Mouse (Mus musculus) c-Kit-positive CD71-negative TER-119-negative erythroid progenitor cells, embryonic 14.5 days (primary cell): Measurements from ENCODE around the gene Gm21190.
"Not testable (repeated sequence)": the region's sequence is repeated elsewhere in the genome, so short reads cannot be mapped to it uniquely, and the experiment has no call there.

Source experiments
- DNase-seq: peaks from one replicate; pipeline ENCODE4 v3.0.0-alpha.2; 2013; ENCODE audit warnings: low read depth

Gm21190 gene

DNA sequence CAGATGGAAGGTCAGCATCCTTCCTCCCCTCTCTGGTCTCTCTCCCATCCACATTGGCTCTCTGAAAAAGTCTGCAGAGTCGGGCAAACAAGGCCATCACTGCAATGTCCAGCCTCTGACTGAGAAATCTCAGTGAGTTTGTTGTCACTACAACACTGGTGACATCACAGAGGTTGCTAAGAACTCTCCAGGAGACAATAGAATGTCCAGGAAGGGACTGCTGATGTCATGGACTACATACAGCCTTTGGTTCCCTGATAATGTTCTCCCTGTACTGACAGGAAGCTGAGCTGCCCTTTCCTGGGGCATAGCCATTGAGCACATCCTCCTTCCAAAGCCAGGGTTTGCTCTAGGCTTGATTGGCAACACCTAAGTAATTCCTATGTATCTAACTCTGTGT is at the start of gene Gm21190:
TSS of gene Gm21190 (minus strand) at position 101 of the 400 bp plus-strand sequence.
- DNase-seq = not testable (repeated sequence)

DNA sequence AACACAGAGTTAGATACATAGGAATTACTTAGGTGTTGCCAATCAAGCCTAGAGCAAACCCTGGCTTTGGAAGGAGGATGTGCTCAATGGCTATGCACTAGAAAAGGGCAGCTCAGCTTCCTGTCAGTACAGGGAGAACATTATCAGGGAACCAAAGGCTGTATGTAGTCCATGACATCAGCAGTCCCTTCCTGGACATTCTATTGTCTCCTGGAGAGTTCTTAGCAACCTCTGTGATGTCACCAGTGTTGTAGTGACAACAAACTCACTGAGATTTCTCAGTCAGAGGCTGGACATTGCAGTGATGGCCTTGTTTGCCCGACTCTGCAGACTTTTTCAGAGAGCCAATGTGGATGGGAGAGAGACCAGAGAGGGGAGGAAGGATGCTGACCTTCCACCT is 48.0 kb upstream of the Gm21190 start, which contains the start of gene Gm21083:
TSS of gene Gm21083 (plus strand) at position 301 of the 400 bp plus-strand sequence.
- not testable (repeated sequence) for DNase-seq

DNA sequence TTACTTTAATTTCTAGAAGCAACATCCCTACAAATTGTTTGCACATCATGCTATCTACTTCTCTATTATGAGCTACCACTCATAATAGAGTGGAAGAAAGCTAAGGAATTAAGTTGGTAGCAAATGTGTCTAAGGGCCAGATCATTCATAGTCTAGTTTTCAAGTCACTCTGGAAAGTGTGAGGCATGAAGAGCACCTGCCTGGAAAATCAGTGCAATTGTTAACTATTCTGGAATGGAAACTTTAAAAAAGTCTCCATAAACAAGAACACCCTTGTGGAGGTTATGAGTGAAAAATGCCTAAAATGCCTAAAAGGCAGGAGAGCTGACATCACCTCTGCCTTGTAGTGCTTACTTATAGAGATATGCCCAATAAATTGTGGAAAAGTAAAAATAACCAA is 44.7 kb upstream of the Gm21190 start:
- DNase-seq = not testable (repeated sequence)

DNA sequence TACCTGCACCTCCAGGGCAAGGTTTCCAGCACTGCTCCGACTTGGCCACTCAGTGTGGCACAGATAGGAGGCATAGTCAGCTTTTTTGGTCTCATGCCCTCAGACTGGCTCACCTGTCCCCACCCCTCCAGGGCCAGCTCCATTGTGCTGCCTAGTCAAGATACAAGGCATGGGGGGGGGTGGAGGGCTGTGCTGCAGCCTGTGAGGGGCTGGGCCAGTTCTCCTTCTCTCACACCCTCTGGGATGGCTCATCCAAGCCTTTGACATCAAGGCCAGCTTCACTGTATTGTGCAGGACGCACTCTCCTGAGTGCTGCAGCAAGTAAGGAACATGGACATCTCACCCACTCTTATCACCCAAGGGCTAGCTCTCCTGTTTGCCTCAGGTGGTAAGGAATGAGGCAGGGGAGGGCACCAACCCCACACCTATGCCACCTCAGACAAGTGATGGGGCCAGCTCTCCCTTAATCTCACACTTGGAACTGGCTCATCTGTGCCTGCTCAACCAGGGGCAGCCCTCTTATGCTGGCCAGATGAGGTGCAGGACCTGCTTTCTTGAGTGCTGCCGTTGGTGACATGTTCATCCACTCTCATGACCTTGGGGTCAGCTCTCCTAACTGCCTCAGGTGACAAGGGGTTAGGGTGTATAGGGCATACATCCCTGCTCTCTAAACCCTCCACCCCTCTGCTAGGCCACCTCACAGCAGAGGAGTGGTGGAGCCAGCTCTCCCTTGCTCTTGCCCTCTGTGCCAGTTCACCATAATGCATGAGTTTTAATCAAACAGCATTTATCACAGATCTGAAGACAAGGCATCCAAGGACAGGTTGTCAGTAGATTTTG is 32.6 kb upstream of the Gm21190 start:
- not testable (repeated sequence) for DNase-seq

DNA sequence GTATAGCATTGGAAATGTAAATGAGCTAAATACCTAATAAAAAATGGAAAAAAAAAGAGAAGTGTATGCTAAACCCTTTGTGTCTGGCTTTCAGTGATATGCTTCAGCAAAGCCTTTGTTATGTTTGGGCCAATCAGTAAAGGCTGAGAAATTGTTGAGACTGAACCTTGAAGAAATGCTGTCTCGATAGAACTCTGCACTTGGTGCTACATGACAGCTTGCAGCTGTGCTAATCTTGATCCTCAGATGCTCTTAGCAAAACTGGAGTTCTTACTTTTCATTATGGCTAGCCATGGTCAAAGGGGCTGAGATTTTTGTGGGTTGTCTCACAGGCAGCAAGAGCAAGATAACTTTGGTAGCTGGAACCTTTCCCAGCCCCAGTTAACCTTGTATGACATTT is 29.6 kb upstream of the Gm21190 start:
- DNase-seq = not testable (repeated sequence)

DNA sequence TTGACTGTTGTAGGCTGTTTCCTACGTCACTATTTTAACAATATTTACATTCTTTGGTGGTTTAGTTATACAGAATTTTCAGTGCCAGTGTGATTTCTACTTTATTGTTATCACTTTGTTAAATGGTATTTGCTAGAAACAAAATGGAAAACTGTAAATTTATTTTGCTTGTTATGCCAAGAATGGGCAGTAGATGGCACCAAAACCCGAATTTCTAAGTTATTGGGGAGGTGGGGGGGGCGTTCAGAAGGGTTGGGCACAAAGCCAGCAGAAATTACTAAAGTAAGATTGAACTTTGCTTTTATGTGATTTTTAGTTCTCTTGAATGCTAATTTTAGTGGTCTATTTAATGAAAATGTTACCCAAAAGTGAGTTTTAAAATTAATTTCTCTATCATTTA is 20.6 kb upstream of the Gm21190 start:
- DNase-seq = peak; percentile 5

DNA sequence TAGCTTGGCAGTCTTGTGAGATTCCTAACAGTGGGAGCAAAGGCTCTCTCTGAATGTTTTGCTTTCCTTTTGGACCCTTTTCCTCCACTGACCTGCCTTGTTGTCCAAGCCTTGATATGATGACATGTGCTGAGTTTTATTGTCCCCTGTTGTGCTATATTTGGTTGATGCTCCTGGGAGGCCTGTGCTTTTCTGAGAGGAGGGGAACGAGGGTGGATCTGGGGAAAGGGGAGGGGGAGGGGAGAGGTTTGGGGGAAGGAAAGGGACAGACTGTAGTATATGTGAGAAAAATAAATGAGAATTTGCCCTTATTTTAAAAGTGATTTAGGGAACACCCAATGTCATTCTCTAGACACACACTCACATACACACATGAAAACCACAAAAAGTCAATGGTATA is 20.1 kb upstream of the Gm21190 start:
- not testable (repeated sequence) for DNase-seq

DNA sequence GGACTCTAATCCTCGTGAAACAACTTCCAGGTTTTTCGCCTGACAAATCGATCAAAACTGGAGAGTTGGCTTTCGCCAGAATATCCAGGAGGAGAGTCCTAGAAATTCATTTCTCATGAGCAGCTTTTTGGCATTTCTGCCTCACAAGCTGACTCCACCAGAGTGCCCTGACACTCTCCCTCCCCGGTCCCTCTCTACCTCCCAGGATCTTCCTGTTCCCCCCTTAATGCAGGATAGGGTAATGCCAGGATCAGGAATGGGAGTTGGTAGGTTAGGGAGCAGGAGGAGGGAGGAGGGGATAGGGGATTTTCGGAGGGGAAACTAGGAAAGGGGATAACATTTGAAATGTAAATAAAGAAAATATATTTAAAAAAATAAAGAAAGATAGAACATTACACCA is 19.6 kb upstream of the Gm21190 start:
- DNase-seq = not testable (repeated sequence)

DNA sequence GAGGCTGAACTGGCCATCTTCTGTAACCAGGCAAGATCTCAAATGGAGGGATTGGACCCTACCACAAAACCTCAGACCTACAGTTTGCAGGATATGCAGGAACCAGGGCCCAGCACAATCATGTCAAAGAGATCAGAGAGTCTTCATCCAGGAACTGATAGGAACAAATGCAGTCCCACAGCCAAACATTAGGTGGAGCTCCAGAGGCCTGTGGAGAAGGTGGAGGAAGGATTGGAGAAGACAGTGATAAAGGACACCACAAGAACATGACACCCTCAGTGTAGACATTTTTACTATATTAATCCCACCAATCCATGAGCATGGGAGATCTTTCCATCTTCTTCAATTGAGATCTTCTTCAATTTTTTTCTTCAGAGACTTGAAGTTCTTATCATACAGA is 6.6 kb downstream of the Gm21190 start:
- not testable (repeated sequence) for DNase-seq

DNA sequence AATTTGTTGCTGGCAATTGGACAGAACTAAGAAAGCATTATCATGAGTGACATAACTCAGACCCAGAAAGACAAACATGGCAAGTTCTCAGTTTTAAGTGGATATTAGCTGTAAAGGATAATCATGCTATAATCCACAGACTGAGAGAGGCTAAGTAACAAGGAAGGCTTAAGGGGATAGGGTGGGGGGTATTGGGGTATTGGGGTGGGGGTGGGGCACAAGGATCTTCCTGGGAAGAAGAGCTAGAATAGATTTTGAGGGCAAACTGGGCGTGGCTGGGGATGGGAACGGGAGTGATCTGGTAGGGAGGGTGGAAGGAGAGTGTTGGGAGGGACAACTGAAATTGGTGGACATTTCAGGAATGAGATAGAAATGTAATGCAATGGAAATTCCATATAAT is 7.0 kb downstream of the Gm21190 start:
- not testable (repeated sequence) for DNase-seq

DNA sequence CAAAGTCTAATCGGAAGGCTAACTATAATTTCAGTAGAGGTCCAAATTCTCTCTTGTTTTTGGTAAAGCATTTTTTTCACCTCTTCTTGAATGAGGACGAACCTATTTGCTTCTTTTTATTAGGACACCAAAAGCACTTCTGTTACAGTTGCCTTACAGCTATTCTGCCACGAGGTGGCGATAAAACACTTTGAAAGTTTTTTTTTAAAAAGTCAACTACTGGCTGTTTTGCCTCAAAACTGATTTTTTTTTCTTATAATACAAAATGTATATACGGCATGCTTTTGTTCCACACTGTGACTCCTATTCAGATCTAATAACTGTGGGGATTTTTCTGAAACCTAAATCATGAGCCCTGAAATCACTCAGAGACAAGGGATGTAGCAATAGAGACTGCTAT is 8.6 kb downstream of the Gm21190 start:
- DNase-seq = not testable (repeated sequence)

DNA sequence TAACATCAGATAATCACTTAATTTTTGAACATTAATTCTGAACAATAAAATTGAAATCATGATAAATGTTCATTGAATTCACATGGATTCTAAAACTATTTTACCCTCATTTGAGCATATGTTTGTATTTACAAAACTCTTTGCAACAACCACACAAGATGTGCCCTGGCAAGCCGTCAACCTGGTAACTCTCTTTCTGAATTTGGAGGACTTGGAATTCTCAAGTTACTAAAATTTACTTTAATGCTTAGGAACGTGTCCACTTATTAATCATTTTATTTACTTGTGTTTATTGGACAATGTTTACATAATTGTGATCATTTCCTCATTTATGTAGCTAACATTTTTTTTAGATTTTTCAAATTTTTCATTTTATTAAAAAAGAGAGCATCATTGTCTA is 11.9 kb downstream of the Gm21190 start:
- DNase-seq = not testable (repeated sequence)

DNA sequence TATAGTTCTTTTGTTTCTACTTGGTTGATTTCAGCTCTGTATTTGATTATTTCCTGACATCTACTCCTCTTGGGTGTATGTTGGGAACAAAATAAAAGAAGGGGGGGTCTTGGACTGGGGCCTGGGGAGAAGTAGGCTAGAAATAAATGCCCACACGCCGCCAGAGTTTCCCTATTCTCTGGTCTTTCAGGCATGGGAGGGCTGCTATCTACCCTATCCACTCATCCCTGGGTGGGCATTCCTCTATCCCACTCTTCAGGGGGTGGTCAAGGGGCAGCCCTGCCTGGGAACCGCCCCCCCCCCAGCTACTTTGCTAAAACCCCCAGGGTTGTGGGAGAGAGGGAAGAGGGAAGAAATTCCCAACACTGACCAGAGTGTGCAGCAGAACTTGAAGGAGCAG is 16.8 kb downstream of the Gm21190 start:
- not testable (repeated sequence) for DNase-seq

DNA sequence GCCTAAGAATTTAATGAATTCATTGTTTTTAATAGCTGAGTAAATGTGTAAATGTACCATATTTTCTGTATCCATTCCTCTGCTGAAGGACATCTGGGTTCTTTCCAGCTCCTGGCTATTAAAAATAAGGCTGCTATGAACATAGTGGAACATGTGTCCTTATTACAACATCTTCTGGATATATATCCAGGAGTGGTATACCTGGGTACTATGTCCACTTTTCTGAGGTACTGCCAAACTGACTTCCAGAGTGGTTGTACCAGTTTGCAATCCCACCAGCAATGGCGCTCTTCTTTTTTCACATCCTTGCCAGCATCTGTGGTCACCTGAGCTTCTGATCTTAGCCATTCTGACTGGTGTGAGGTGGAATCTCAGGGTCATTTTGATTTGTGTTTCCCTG is 19.1 kb downstream of the Gm21190 start:
- not testable (repeated sequence) for DNase-seq

DNA sequence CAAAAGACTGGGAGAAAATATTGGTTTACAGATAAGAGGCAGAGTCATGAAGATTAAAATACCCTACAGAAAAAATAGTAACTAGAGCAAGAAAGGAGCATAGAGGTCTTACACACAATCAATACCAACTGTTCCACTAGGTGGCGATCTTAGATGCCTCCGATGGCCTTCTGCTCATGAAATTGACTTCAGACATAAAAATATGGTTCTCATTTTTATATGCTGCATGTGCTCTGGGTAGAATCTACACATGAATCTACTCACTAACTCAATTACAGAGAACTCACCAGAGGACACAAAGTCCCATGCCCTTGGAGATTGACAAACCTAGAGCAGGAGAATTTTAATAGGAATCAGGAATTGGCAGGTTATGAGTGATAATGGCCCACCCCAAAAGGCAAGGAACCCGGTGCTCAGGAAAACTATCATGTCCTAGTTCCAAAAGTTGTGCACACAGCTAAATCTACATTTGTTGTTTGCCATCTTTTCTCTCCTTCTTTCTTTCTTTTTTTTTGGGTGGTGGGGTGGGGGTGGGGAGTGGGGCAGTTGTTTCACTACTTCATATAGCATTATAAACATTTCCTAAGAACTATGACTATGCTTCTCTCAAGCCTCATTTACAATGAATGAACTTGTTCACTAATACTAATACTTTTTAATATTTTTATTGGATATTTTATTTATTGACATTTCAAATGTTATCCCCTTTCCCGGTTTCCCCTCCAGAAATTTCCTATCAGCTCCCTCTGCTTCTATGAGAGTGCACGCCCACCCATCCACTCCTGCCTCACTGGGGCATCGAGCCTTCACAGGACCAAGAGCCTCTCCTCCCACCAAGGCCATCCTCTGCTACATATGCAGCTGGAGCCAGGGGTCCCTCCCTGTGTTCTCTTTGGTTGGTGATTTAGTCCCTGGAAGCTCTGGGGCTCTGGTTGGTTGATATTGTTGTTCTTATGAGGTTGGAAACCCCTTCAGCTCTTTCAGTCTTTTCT is 20.3 kb downstream of the Gm21190 start:
- DNase-seq = not testable (repeated sequence)

DNA sequence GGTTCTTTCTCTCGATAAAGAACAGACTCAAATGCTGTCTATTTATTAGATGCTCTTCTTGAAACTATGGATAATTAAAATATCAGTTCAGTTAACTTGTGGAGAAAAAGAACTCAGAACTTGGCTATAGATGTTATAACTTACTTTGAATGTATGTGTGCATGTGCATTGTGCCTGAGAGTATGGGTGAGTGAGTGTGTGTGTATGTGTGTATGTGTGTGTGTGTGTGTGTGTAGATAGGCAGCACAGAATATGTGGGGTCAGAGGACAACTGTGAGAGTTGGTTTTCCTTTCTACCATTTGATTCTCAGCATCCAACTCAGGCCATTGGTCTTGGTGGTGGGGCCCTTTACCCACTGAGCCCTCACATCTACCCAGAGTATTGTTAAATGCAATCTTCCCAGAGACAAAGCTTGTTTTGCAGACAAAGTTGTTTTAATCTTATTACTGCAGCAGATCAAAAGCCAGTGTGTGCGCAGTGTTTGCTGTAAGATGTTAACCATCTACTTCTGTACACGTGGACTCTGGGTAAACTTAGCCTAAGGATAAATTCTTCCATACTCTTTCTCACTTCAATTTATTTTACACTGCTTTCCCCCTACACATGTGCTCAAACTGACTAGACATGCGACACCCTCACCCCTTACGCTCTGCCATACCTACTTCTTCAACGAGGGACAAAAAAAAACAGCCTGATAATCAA is 21.1 kb downstream of the Gm21190 start:
- not testable (repeated sequence) for DNase-seq

DNA sequence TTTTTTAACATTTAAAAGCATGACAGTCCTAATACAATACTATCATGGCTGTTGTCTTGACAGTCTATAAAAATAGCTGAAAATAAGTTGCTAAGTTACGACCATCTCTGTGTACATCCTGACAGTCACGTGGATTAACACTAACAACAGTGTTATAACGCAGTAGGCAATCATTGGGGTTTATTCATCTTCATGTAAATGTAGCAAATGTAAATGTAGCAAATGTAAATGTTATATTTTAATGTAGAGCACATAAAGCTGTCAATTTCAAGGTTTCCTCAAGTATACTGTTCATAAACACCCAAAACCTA is 21.8 kb downstream of the Gm21190 start:
- DNase-seq = no peak

DNA sequence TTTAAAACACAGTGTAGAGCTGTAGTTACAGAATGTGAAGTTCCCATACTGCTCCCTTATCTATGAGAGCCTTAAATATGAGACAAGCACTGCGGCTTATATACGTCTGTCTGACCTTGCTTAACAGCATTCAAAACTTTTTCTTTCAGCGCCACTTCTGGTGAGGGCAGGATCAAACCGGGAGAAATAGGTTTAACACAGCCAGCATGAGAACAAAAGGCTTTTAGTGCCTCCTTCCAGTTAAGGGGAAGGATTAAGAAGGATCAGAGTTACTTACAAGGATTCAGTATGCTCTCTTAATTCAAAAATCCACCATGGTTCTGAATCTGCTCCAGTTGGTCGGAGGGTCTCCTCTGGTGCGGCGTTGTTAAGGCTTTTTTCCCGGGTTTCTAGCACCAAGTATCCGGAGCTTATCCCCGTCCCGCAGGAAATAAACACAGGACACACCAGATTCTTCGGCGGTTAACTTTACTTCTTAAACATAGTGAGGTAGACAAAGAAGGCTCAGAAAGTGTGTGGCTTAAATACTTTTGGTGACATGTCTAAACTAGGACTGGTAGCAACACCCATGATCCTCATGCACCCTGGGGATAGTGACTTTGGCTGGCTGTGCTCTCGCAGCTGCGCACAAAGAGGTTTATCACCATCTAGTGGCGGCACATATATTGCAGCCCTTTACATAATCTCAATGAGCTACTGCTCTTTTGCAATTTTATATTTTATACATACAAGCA is 22.3 kb downstream of the Gm21190 start:
- DNase-seq = peak; percentile 26

DNA sequence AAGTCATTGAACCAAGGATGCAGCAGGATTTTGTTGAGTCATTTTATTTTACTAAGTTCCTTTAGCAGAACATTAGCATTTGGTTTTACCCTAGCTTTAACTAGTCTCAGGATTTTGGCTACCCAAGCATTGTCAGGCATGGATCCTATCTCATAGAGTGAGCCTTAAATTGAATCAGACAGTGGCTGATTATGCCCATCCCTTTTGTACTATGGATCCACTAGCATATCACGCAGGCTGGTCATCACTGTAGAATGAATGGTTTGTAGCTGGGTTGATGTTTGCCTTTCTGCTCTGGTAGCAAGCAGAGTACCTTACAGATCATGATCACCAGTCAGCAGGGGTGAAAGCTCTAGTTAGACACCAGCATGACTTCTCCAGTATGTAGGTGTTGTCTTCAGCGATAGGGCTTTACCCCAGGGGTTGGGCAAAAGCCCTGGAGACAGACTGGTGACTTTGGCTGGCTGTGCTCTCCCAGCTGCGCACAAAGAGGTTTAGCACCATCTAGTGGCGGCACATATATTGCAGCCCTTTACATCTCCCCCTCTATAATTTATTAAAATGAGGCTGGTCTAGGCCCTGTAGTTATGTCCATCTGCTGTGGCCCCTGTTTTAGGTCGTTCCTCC is 30.1 kb downstream of the Gm21190 start:
- not testable (repeated sequence) for DNase-seq

DNA sequence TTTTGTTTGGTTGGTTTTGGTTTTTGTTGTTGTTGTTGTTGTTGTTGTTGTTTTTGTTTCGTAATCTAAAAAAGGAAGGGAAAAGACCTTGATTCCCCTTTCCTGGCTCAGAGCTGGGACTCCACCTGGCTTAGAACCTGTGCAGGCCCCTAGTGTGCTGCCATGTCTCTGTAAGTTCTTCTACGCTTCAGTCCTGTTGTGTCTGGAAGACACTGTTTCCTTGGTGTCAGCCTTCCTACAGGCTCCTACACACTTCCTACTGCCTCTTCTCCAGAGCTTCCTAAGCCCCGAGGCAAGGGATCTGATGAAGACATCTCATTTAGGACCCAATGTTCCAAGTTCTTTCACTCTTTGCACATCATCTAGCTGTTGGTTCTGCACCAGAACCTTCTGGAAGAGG is 30.7 kb downstream of the Gm21190 start:
- DNase-seq = not testable (repeated sequence)

DNA sequence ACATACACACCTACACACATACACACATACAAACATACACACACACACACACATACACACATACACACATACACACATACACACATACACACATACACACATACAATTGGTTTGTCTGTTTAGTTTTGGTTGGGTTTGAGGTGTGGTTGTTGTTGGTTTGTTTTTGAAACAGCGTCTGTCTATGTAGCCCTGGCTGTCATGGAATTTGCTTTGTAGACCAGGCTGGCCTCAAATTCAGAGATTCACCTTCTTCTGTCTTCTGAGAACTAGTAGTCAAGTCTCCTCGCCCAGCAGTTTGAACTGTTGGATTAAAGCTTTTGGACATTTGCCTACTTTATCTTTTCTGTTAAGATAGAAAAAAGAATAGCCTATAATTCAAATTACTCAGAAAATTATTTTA is 38.1 kb downstream of the Gm21190 start:
- not testable (repeated sequence) for DNase-seq
